In genomic region chr2:26315072-26315924, GRCm38 (mm10) we compare ENCODE assay signal across 8 mouse cellular contexts. TPM values are rescaled to one million over a fixed set of nuclear protein-coding genes. Genes with fewer than 3 reads are reported as not detected.
DNase-seq lines count a peak whose midpoint lies in the region; ATAC-seq and TF ChIP-seq lines count a peak whose summit lies in the region.

TSS of gene Gpsm1 (plus strand) at chr2:26315515.

- peak within 1 kb of the TSS; percentile 97 for H3K27ac ChIP-seq in hindbrain, postnatal 0 days

- H3K4me2 ChIP-seq in hindbrain, postnatal 0 days (ENCODE audit: low read depth, low read length): peak within 1 kb of the TSS; percentile 85

- H3K27me3 ChIP-seq in hindbrain, postnatal 0 days (ENCODE audit: insufficient read depth, low read length): no peaks in the 10 kb centered on the region

- H3K9me3 ChIP-seq in hindbrain, postnatal 0 days (ENCODE audit: low read length): no peaks in the 10 kb centered on the region

- no peak for TF ChIP-seq CTCF in hindbrain, postnatal 0 days (IDR thresholded peaks at IDR 0.05; ENCODE audit: low read depth)

- WGBS in hindbrain, postnatal 0 days: under 1% methylated on average over 65 of the region's 66 CpGs

- DNase-seq in T-cell, adult 2 months (ENCODE audit: low spot score): peak; percentile 64
- peak; percentile 88 to 93 for DNase-seq in cerebellum, postnatal 25 days
- peak; percentile 86 for DNase-seq in gastrocnemius, postnatal 10 days
- DNase-seq in hindbrain, postnatal 0 days (ENCODE audit: low spot score): peak; percentile 92
- DNase-seq in left cerebral cortex, postnatal 25 days (ENCODE audit: low spot score in 2 of 2): peak; percentile 80 to 85
- DNase-seq in right cerebral cortex, postnatal 25 days: peak; percentile 85
- peak; percentile 59 to 75 for DNase-seq in urinary bladder, postnatal 36 days (ENCODE audit: low spot score in 2 of 2)

- H3K9ac ChIP-seq in hindbrain, postnatal 0 days (replicated peaks; ENCODE audit: low read length): peak within 1 kb of the TSS; percentile 97

- peak; percentile 88 for ATAC-seq in hindbrain, postnatal 0 days
- peak; percentile 1; the same call in 1 of the 2 replicates for ATAC-seq in megakaryocyte-erythroid progenitor cell, adult 5-6 weeks (replicated peaks; ENCODE audit: low FRiP score, low TSS enrichment, poor library complexity, severe bottlenecking)

- no peaks in the 10 kb centered on the region for H3K36me3 ChIP-seq in hindbrain, postnatal 0 days (ENCODE audit: insufficient read depth, low read length)

- H3K4me1 ChIP-seq in hindbrain, postnatal 0 days (ENCODE audit: insufficient read depth, low read length): peaks cover 48% of the 10 kb centered on the region

- intact Hi-C loops in left cerebral cortex, postnatal 25 days (cut with DNase I): loop anchor here (10.0 kb wide), 1 partner anchor 590 kb away; the partner anchor contains the start of gene Surf6

- peak within 1 kb of the TSS; percentile 67 for H3K4me3 ChIP-seq in hindbrain, postnatal 0 days (ENCODE audit: low read length)

RNA-seq across cellular contexts. Expression of gene Gpsm1, which starts in this region (rescaled TPM):
- 10 to 100 TPM; 12.9 to 16.6 TPM for total RNA-seq in gastrocnemius, postnatal 10 days (2021)
- total RNA-seq in hindbrain, postnatal 0 days (2014; rRNA removed): 310 and 330 TPM in 2 replicates
- 147 and 155 TPM in 2 replicates for polyA plus RNA-seq in hindbrain, postnatal 0 days (2015; fragmentation: Nextera tagmentation; extraction: Ambion mirVana)
- 10 to 100 TPM; 48.7 to 51.4 TPM for total RNA-seq in left cerebral cortex, postnatal 25 days (2021)
- total RNA-seq in megakaryocyte-erythroid progenitor cell, adult 5-6 weeks (2014; fragmentation: Nextera tagmentation): 2.8 and 6.8 TPM in 2 replicates
- total RNA-seq in megakaryocyte-erythroid progenitor cell, adult 5-6 weeks (2017): 6.9 and 12.4 TPM in 2 replicates

Comparison
In these comparisons a context has a peak if more than half of its experiments do, and no peak if none do; other contexts are left out.
1. Peak in every context shown above with its lines: DNase-seq, ATAC-seq, H3K4me3 ChIP-seq and H3K27ac ChIP-seq.